Mouse (Mus musculus) urinary bladder, adult 2 months (tissue): ENCODE data around the gene Trim24. TPM values are rescaled to one million over a fixed set of nuclear protein-coding genes. Genes with fewer than 3 reads are reported as not detected.
A peak's percentile ranks its signal among the peaks of the same experiment; 100 is the strongest.
"Not testable (repeated sequence)": the region's sequence is repeated elsewhere in the genome, so short reads cannot be mapped to it uniquely, and the experiment has no call there.

Experiments used
- DNase-seq: peaks from one replicate; pipeline ENCODE4 v3.0.0; 2022; ENCODE audit warnings: low spot score
- polyA plus RNA-seq: library from polyadenylated mRNA; depleted of rRNA; stranded (reverse); fragments of >200 nt; gene quantifications from 2 replicates; pipeline ENCODE4 v1.2.3, GENCODE M21; 2012; rRNA removed

The Trim24 gene
- polyA plus RNA-seq, result 18.6 and 22.9 TPM in 2 replicates

- DNase-seq, result peak; percentile 91
These were observed at the start of gene Trim24 for GRCm38 (mm10) chr6:37870245-37871136. Gene Trim24, plus strand, starts transcription at chr6:37870811.

GRCm38 (mm10) chr6:37821531-37822051, 49.0 kb upstream of the Trim24 start:
- no peak for DNase-seq

GRCm38 (mm10) chr6:37822390-37822789, 48.2 kb upstream of the Trim24 start:
- DNase-seq, result no peak

GRCm38 (mm10) chr6:37823731-37824130, 46.9 kb upstream of the Trim24 start:
- no peak for DNase-seq

- not testable (repeated sequence) for DNase-seq
These were observed 45.1 kb upstream of the Trim24 start for GRCm38 (mm10) chr6:37825331-37826115.

GRCm38 (mm10) chr6:37828955-37829354, 41.7 kb upstream of the Trim24 start:
- no peak for DNase-seq

- no peak for DNase-seq
These were observed 41.0 kb upstream of the Trim24 start for GRCm38 (mm10) chr6:37829631-37830030.

GRCm38 (mm10) chr6:37833691-37834090, 36.9 kb upstream of the Trim24 start:
- no peak for DNase-seq

GRCm38 (mm10) chr6:37836951-37837565, 33.6 kb upstream of the Trim24 start:
- not testable (repeated sequence) for DNase-seq

- no peak for DNase-seq
These were observed 27.6 kb upstream of the Trim24 start for GRCm38 (mm10) chr6:37842779-37843605.

GRCm38 (mm10) chr6:37843647-37844273, 26.9 kb upstream of the Trim24 start:
- no peak for DNase-seq

- DNase-seq, result not testable (repeated sequence)
These were observed 25.7 kb upstream of the Trim24 start for GRCm38 (mm10) chr6:37844947-37845346.

- not testable (repeated sequence) for DNase-seq
These were observed 23.1 kb upstream of the Trim24 start for GRCm38 (mm10) chr6:37847531-37847930.

GRCm38 (mm10) chr6:37851352-37851751, 19.3 kb upstream of the Trim24 start:
- no peak for DNase-seq

- no peak for DNase-seq
These were observed 17.3 kb upstream of the Trim24 start for GRCm38 (mm10) chr6:37853289-37853688.

GRCm38 (mm10) chr6:37855384-37855783, 15.2 kb upstream of the Trim24 start:
- no peak for DNase-seq

GRCm38 (mm10) chr6:37856300-37856699, 14.3 kb upstream of the Trim24 start:
- DNase-seq, result not testable (repeated sequence)

- DNase-seq, result no peak
These were observed 13.3 kb upstream of the Trim24 start for GRCm38 (mm10) chr6:37857196-37857874.

GRCm38 (mm10) chr6:37858126-37858525, 12.5 kb upstream of the Trim24 start:
- no peak for DNase-seq

- DNase-seq, result no peak
These were observed 7.7 kb upstream of the Trim24 start for GRCm38 (mm10) chr6:37862893-37863292.
